Mouse (Mus musculus) adrenal gland, adult 2 months (tissue): ENCODE measurements around the gene Rps15. TPM values are rescaled to one million over a fixed set of nuclear protein-coding genes. Genes with fewer than 3 reads are reported as not detected.

Experiments used
- DNase-seq: peaks from one replicate; pipeline ENCODE4 v3.0.0; 2021
- microRNA-seq, 2 experiments: library from miRNA; unstranded; fragments of <30 nt; microRNA quantifications; one replicate each; pipeline ENCODE4 v1.2.0; 2021
- polyA plus RNA-seq: library from polyadenylated mRNA; depleted of rRNA; stranded (reverse); fragments of >200 nt; gene quantifications from 2 replicates; pipeline ENCODE4 v1.2.3, GENCODE M21; 2012; rRNA removed
- total RNA-seq, 2 experiments: library from RNA; stranded (reverse); gene quantifications; 2 replicates each; pipeline ENCODE4 v1.2.3; 2021

The Rps15 gene
- total and polyA plus RNA-seq, 3 experiments = 1,031 to 1,332 (median 1,320) TPM

GRCm38 (mm10) chr10:80341491-80342304, 49.4 kb downstream of the Rps15 start:
- DNase-seq = no peak

DNA sequence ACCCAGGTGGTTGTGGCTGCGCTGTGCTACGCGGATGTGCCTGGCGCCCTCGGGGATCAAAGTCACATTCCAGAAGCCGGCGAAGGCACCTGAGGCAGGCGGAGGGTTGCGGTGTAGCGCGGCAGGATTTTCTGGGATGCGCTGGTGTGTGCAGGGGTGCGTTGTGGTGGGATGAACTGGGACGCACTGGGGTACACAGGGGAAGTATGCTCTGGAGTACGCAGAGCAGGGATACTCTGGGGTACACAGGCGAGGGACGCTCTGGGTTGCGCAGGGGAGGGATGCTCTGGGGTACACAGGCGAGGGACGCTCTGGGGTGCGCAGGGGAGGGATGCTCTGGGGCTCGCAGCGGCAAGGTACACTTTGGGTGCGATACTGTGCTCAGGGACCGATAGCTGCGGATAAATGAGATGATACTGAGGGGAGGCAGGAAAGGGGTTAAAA, 50.1 kb downstream of the Rps15 start:
- no peak for DNase-seq

DNA sequence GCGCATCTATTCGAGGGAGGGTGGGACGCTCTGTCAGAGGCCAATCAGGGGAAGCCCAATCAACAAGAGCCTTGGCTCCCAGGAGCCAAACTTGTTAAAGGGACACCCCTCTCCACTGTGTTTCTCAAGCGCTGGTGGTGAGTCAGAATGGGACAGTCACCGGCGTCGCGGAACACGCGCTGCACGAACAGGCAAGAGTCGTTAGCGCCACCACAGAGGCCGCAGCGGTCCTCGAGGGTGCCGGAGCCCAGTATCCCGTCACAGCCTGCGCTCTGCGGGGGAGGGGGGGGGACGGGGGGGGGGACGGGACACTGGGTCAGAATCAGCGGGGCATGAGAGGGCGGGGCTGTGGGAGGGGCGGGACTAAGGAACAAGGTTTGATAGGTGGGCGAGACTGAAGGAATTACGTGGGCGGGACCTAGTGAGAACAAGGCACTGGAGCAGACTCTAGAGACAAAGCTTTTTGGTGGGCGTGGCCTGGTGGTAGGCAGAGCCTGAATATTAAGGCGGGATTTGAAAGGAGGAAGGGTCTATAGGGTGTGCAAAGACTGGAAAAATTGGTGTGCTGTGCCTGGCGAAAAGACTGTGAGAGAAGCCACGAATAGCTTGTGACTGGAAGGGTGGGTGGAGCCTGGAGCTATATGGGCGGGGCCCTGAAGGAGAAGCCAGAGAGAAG, 50.6 kb downstream of the Rps15 start:
- DNase-seq = peak; percentile 80

DNA sequence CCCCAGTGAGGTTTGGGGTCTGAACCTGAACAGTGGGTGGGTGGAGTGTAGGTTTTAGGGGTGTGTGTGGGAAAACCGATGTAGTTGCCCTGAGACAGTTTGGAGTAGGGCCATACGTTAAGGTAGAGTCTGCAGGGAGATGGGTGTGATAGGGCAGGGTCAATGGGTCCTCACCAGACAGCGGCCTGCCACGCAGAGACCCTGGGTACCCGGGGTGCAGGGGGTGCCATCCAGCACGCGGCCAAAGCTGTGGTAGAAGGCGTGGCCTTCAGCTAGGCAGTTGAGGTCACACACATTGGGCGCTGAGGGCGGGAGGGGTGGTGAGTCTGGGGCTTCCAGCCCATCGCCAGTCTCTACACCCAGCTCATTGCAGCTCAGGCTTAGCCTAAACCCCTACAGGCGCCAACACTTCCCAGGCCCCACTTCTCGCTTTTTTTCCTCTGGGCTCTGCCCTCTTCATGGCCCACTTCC, 51.2 kb downstream of the Rps15 start:
- DNase-seq = no peak

Small RNAs within 50 kb of the gene (microRNA-seq; reads per million reads assigned to microRNA genes)
- 0.41 to 0.44 reads per million in 2 experiments for gene Mir6911

Other genes with a start within 250 kb of the Rps15 start
- 1,000 to 10,000 TPM; 1,287 to 1,377 TPM for gene Gpx4, start 245.3 kb upstream of the Rps15 start, total RNA-seq
- 1,827 and 2,443 TPM in 2 replicates for gene Gpx4, start 245.3 kb upstream of the Rps15 start, polyA plus RNA-seq
- gene Sbno2, start 186.9 kb upstream of the Rps15 start, total RNA-seq = 10 to 100 TPM; 38.5 to 59.3 TPM
- gene Sbno2, start 186.9 kb upstream of the Rps15 start, polyA plus RNA-seq = 102 and 120 TPM in 2 replicates
- 100 to 1,000 TPM; 153 to 156 TPM for gene Stk11, start 176.7 kb upstream of the Rps15 start, total RNA-seq
- 151 and 159 TPM in 2 replicates for gene Stk11, start 176.7 kb upstream of the Rps15 start, polyA plus RNA-seq
- 100 to 1,000 TPM; 654 to 778 TPM for gene Atp5d, start 153.8 kb upstream of the Rps15 start, total RNA-seq
- gene Atp5d, start 153.8 kb upstream of the Rps15 start, polyA plus RNA-seq = 5,895 and 6,727 TPM in 2 replicates
- 100 to 1,000 TPM in 1 of 2 experiments, 10 to 100 TPM in 1; 74.5 to 118 TPM for gene Cbarp, start 151.6 kb upstream of the Rps15 start, total RNA-seq
- 84.3 and 84.6 TPM in 2 replicates for gene Cbarp, start 151.6 kb upstream of the Rps15 start, polyA plus RNA-seq
- 100 to 1,000 TPM in 1 of 2 experiments, 10 to 100 TPM in 1; 75.8 to 115 TPM for gene Midn, start 144.2 kb upstream of the Rps15 start, total RNA-seq
- 233 and 269 TPM in 2 replicates for gene Midn, start 144.2 kb upstream of the Rps15 start, polyA plus RNA-seq
- gene Cirbp, start 126.5 kb upstream of the Rps15 start, total RNA-seq = 10 to 100 TPM; 30.6 to 77.0 TPM
- 108 and 152 TPM in 2 replicates for gene Cirbp, start 126.5 kb upstream of the Rps15 start, polyA plus RNA-seq
- 10 to 100 TPM; 14.0 to 21.7 TPM for gene 1600002K03Rik, start 119.5 kb upstream of the Rps15 start, total RNA-seq
- 25.9 and 34.5 TPM in 2 replicates for gene 1600002K03Rik, start 119.5 kb upstream of the Rps15 start, polyA plus RNA-seq
- 1 to 10 TPM; 1.8 to 5.2 TPM for gene Efna2, start 113.0 kb upstream of the Rps15 start, total RNA-seq
- gene Efna2, start 113.0 kb upstream of the Rps15 start, polyA plus RNA-seq = 10.2 and 15.6 TPM in 2 replicates
- gene Mum1, start 66.0 kb upstream of the Rps15 start, total RNA-seq = 10 to 100 TPM; 13.5 to 24.4 TPM
- gene Mum1, start 66.0 kb upstream of the Rps15 start, polyA plus RNA-seq = 23.0 and 24.6 TPM in 2 replicates
- 100 to 1,000 TPM; 295 to 337 TPM for gene Ndufs7, start 43.3 kb upstream of the Rps15 start, total RNA-seq
- gene Ndufs7, start 43.3 kb upstream of the Rps15 start, polyA plus RNA-seq = 1,122 and 1,204 TPM in 2 replicates
- gene Gamt, start 31.4 kb upstream of the Rps15 start, total RNA-seq = 100 to 1,000 TPM; 246 to 281 TPM
- gene Gamt, start 31.4 kb upstream of the Rps15 start, polyA plus RNA-seq = 820 and 833 TPM in 2 replicates
- gene Dazap1, start 31.0 kb upstream of the Rps15 start, total RNA-seq = 100 to 1,000 TPM in 1 of 2 experiments, 10 to 100 TPM in 1; 72.1 to 101 TPM
- 102 and 119 TPM in 2 replicates for gene Dazap1, start 31.0 kb upstream of the Rps15 start, polyA plus RNA-seq
- 1 to 10 TPM in 1 of 2 experiments, under 1 TPM in 1; 0.72 to 3.0 TPM for gene Apc2, start 3.5 kb downstream of the Rps15 start, total RNA-seq
- gene Apc2, start 3.5 kb downstream of the Rps15 start, polyA plus RNA-seq = 2.5 and 4.0 TPM in 2 replicates
- 10 to 100 TPM; 21.6 to 32.5 TPM for gene 2310011J03Rik, start 28.1 kb downstream of the Rps15 start, total RNA-seq
- gene 2310011J03Rik, start 28.1 kb downstream of the Rps15 start, polyA plus RNA-seq = 57.0 and 61.7 TPM in 2 replicates
- gene Pcsk4, start 37.0 kb downstream of the Rps15 start, total RNA-seq = 1 to 10 TPM; 1.8 to 3.4 TPM
- gene Pcsk4, start 37.0 kb downstream of the Rps15 start, polyA plus RNA-seq = 15.9 and 19.6 TPM in 2 replicates
- gene Reep6, start 37.5 kb downstream of the Rps15 start, total RNA-seq = 10 to 100 TPM; 11.1 to 15.6 TPM
- 11.3 and 15.7 TPM in 2 replicates for gene Reep6, start 37.5 kb downstream of the Rps15 start, polyA plus RNA-seq
- 10 to 100 TPM in 1 of 2 experiments, 1 to 10 TPM in 1; 8.0 to 10.3 TPM for gene Adamtsl5, start 56.0 kb downstream of the Rps15 start, total RNA-seq
- 35.1 and 41.5 TPM in 2 replicates for gene Adamtsl5, start 56.0 kb downstream of the Rps15 start, polyA plus RNA-seq
- gene Plk5, start 64.0 kb downstream of the Rps15 start, total RNA-seq = under 1 TPM; 0.14 to 0.45 TPM
- 1.5 and 2.6 TPM in 2 replicates for gene Plk5, start 64.0 kb downstream of the Rps15 start, polyA plus RNA-seq
- gene Mex3d, start 95.2 kb downstream of the Rps15 start, total RNA-seq = 10 to 100 TPM; 19.2 to 19.5 TPM
- gene Mex3d, start 95.2 kb downstream of the Rps15 start, polyA plus RNA-seq = 60.7 and 61.5 TPM in 2 replicates
- gene Mbd3, start 107.1 kb downstream of the Rps15 start, total RNA-seq = 100 to 1,000 TPM; 125 to 146 TPM
- gene Mbd3, start 107.1 kb downstream of the Rps15 start, polyA plus RNA-seq = 158 and 165 TPM in 2 replicates
- 1,000 to 10,000 TPM in 1 of 2 experiments, 100 to 1,000 TPM in 1; 714 to 1,027 TPM for gene Uqcr11, start 114.4 kb downstream of the Rps15 start, total RNA-seq
- 2,955 and 2,958 TPM in 2 replicates for gene Uqcr11, start 114.4 kb downstream of the Rps15 start, polyA plus RNA-seq
- gene Tcf3, start 141.2 kb downstream of the Rps15 start, total RNA-seq = 10 to 100 TPM; 46.6 to 55.4 TPM
- 148 and 152 TPM in 2 replicates for gene Tcf3, start 141.2 kb downstream of the Rps15 start, polyA plus RNA-seq
- not detected for gene Onecut3, start 202.4 kb downstream of the Rps15 start, total RNA-seq
- gene Onecut3, start 202.4 kb downstream of the Rps15 start, polyA plus RNA-seq = not detected in 2 replicates
- gene Atp8b3, start 246.7 kb downstream of the Rps15 start, total RNA-seq = 1 to 10 TPM in 1 of 2 experiments, under 1 TPM in 1; 0.52 to 1.1 TPM
- 0.16 and 0.21 TPM in 2 replicates for gene Atp8b3, start 246.7 kb downstream of the Rps15 start, polyA plus RNA-seq